Mouse (Mus musculus) heart, postnatal 0 days (tissue): ENCODE data around the gene Kidins220. TPM values are rescaled to one million over a fixed set of nuclear protein-coding genes. Genes with fewer than 3 reads are reported as not detected.

Experiments
- ATAC-seq: fragments of 200-750 bp; cut with Nextera tagmentation; 2 replicates; pipeline ENCODE4 v1.8.0; 2017; ENCODE audit warnings: low read depth, moderate number of reproducible peaks, moderate library complexity; ENCODE audit not compliant: insufficient read depth
- DNase-seq: peaks from one replicate; pipeline ENCODE4 v3.0.0-alpha.2; 2016; ENCODE audit warnings: low spot score
- H3K27ac ChIP-seq: fragments of 300-500 bp; sonication (generic); 2 replicates; pipeline ENCODE4 v1.5.1; 2014; ENCODE audit warnings: low read depth, mild to moderate bottlenecking
- H3K27me3 ChIP-seq: fragments of 300-500 bp; sonication (generic); 2 replicates; pipeline ENCODE4 v1.6.1; 2014; ENCODE audit warnings: low read length, mixed read lengths; ENCODE audit not compliant: control insufficient read depth, insufficient read depth
- H3K36me3 ChIP-seq: fragments of 300-500 bp; sonication (generic); replicated peaks from 2 replicates; pipeline ENCODE4 v1.6.1; 2014; ENCODE audit warnings: low read length, mixed read lengths; ENCODE audit not compliant: control insufficient read depth, insufficient read depth
- H3K4me1 ChIP-seq: fragments of 300-500 bp; sonication (generic); 2 replicates; pipeline ENCODE4 v1.6.1; 2014; ENCODE audit warnings: antibody characterized with exemption; ENCODE audit not compliant: control insufficient read depth, insufficient read depth
- H3K4me2 ChIP-seq: fragments of 300-500 bp; sonication (generic); 2 replicates; pipeline ENCODE4 v1.6.1; 2014; ENCODE audit warnings: low read depth, mild to moderate bottlenecking, low read length, moderate library complexity
- H3K4me3 ChIP-seq: fragments of 300-500 bp; sonication (generic); 2 replicates; pipeline ENCODE4 v1.5.1; 2014; ENCODE audit warnings: low read depth, low read length
- H3K9ac ChIP-seq: fragments of 300-500 bp; sonication (generic); replicated peaks from 2 replicates; pipeline ENCODE4 v1.6.1; 2014; ENCODE audit warnings: low read depth, low read length, mixed read lengths
- H3K9me3 ChIP-seq: fragments of 300-500 bp; sonication (generic); replicated peaks from 2 replicates; pipeline ENCODE4 v1.6.1; 2016; ENCODE audit warnings: low read length; ENCODE audit not compliant: control insufficient read depth
- CTCF ChIP-seq: IDR thresholded peaks from 2 replicates; pipeline ENCODE4 v1.5.1; 2016; ENCODE audit warnings: antibody characterized with exemption, control low read depth, low read depth
- EP300 ChIP-seq: IDR thresholded peaks from 2 replicates; pipeline ENCODE4 v1.6.1; 2016; ENCODE audit warnings: antibody characterized with exemption, low read depth
- WGBS: fragments of 180-500 bp; shearing (Covaris S2); extraction: QIAGEN DNeasy Blood & Tissue Kit; methylation state at CpG from one replicate; pipeline ENCODE4 v1.1.7; 2014; 5-methylcytosine and 5-hydroxymethylcytosine counted together
- polyA plus RNA-seq: library from polyadenylated mRNA; unstranded; fragments of >200 nt; fragmentation: Nextera tagmentation; extraction: Ambion mirVana; gene quantifications from 2 replicates; pipeline ENCODE4 v1.2.1, GENCODE M21; 2015
- total RNA-seq: library from RNA; depleted of rRNA; stranded (reverse); fragments of >200 nt; gene quantifications from 2 replicates; pipeline ENCODE4 v1.2.3, GENCODE M21; 2014; ENCODE audit warnings: low replicate concordance

Kidins220 gene
- total and polyA plus RNA-seq, 2 experiments from 2014 or later: 24.6 to 64.3 TPM

- Histone ChIP-seq H3K9ac (no peak overlapping the region), H3K27me3 (no peaks in the 10 kb centered on the region), H3K4me2 (peak overlapping the region; percentile 38), H3K36me3 (no peaks in the 10 kb centered on the region), H3K4me1 (peaks cover 11% of the 10 kb centered on the region; the same call in 1 of the 2 replicates), H3K9me3 (no peaks in the 10 kb centered on the region), H3K27ac (no peak overlapping the region), H3K4me3 (no peak overlapping the region)
- TF ChIP-seq CTCF: no peak
- no peak for TF ChIP-seq EP300
- ATAC-seq (peak; percentile 53; the same call in 1 of the 2 replicates), DNase-seq (no peak)
- WGBS: 32% methylated on average over 26 of the region's 26 CpGs
Measured at GRCm38 (mm10) chr12:25083260-25084178, 108.8 kb downstream of the Kidins220 start.

GRCm38 (mm10) chr12:25086966-25087365 is 112.2 kb downstream of the Kidins220 start:
- WGBS: 58% methylated on average over 4 of the region's 4 CpGs
- TF ChIP-seq CTCF: no peak
- no peak for TF ChIP-seq EP300
- Histone ChIP-seq H3K4me1 (peaks cover 14% of the 10 kb centered on the region; the same call in 1 of the 2 replicates), H3K36me3 (no peaks in the 10 kb centered on the region), H3K27ac (no peak overlapping the region), H3K4me2 (no peak overlapping the region), H3K27me3 (no peaks in the 10 kb centered on the region), H3K4me3 (no peak overlapping the region), H3K9me3 (no peaks in the 10 kb centered on the region), H3K9ac (no peak overlapping the region)
- ATAC-seq (no peak), DNase-seq (no peak)

- Histone ChIP-seq H3K36me3 (no peaks in the 10 kb centered on the region), H3K27ac (no peak overlapping the region), H3K4me1 (peaks cover 12% of the 10 kb centered on the region), H3K4me3 (no peak overlapping the region), H3K9ac (no peak overlapping the region), H3K9me3 (no peaks in the 10 kb centered on the region), H3K4me2 (no peak overlapping the region), H3K27me3 (no peaks in the 10 kb centered on the region)
- WGBS: 18% methylated on average over 1 of the region's 1 CpGs
- DNase-seq: no peak
- peak; percentile 35; the same call in 1 of the 2 replicates for ATAC-seq
- TF ChIP-seq CTCF (no peak), EP300 (no peak)
Measured at GRCm38 (mm10) chr12:25089433-25089832, 114.7 kb downstream of the Kidins220 start.

- TF ChIP-seq EP300 (no peak), CTCF (peak; percentile 99)
- no peak overlapping the region for H3K27ac ChIP-seq
- H3K9me3 ChIP-seq: no peaks in the 10 kb centered on the region
- no peak overlapping the region for H3K9ac ChIP-seq
- H3K27me3 ChIP-seq: no peaks in the 10 kb centered on the region
- no peaks in the 10 kb centered on the region for H3K36me3 ChIP-seq
- DNase-seq: peak; percentile 83
- ATAC-seq: peak; percentile 51
- peak overlapping the region; percentile 68 for H3K4me2 ChIP-seq
- WGBS: 8% methylated on average over 25 of the region's 25 CpGs
- H3K4me1 ChIP-seq: peaks cover 19% of the 10 kb centered on the region
- peak overlapping the region; percentile 37 for H3K4me3 ChIP-seq
Measured at GRCm38 (mm10) chr12:25092027-25092704, 117.4 kb downstream of the Kidins220 start.

- no peaks in the 10 kb centered on the region for H3K9me3 ChIP-seq
- H3K27me3 ChIP-seq: no peaks in the 10 kb centered on the region
- peak overlapping the region; percentile 68 for H3K4me2 ChIP-seq
- H3K36me3 ChIP-seq: no peaks in the 10 kb centered on the region
- TF ChIP-seq CTCF: no peak
- TF ChIP-seq EP300: no peak
- H3K9ac ChIP-seq: no peak overlapping the region
- peak overlapping the region; percentile 37 for H3K4me3 ChIP-seq
- ATAC-seq (no peak), DNase-seq (peak; percentile 10)
- 8% methylated on average over 17 of the region's 17 CpGs for WGBS
- no peak overlapping the region for H3K27ac ChIP-seq
- H3K4me1 ChIP-seq: peaks cover 23% of the 10 kb centered on the region
Measured at GRCm38 (mm10) chr12:25092751-25093211, 118.1 kb downstream of the Kidins220 start.
